Mouse (Mus musculus) embryonic facial prominence, embryonic 15.5 days (tissue): ENCODE measurements around the gene Elovl7. TPM values are rescaled to one million over a fixed set of nuclear protein-coding genes. Genes with fewer than 3 reads are reported as not detected.

Experiments used
- ATAC-seq: fragments of 200-750 bp; cut with Nextera tagmentation; 2 replicates; pipeline ENCODE4 v1.8.0; 2017; ENCODE audit warnings: low read depth, moderate TSS enrichment; ENCODE audit not compliant: insufficient number of reproducible peaks, low FRiP score, low TSS enrichment
- H3K27ac ChIP-seq: fragments of 300-500 bp; sonication (generic); replicated peaks from 2 replicates; pipeline ENCODE4 v1.5.1; 2015; ENCODE audit warnings: mild to moderate bottlenecking, inconsistent platforms
- H3K27me3 ChIP-seq: fragments of 300-500 bp; sonication (generic); 2 replicates; pipeline ENCODE4 v1.6.1; 2015; ENCODE audit warnings: inconsistent platforms
- H3K36me3 ChIP-seq: fragments of 300-500 bp; sonication (generic); 2 replicates; pipeline ENCODE4 v1.6.1; 2015; ENCODE audit warnings: mild to moderate bottlenecking, inconsistent platforms
- H3K4me1 ChIP-seq: fragments of 300-500 bp; sonication (generic); 2 replicates; pipeline ENCODE4 v1.6.1; 2015; ENCODE audit warnings: inconsistent platforms
- H3K4me2 ChIP-seq: fragments of 300-500 bp; sonication (generic); replicated peaks from 2 replicates; pipeline ENCODE4 v1.6.1; 2015; ENCODE audit warnings: mild to moderate bottlenecking, inconsistent platforms
- H3K4me3 ChIP-seq: fragments of 300-500 bp; sonication (generic); replicated peaks from 2 replicates; pipeline ENCODE4 v1.5.1; 2015; ENCODE audit warnings: mild to moderate bottlenecking, inconsistent platforms
- H3K9ac ChIP-seq: fragments of 300-500 bp; sonication (generic); 2 replicates; pipeline ENCODE4 v1.6.1; 2015; ENCODE audit warnings: inconsistent platforms
- H3K9me3 ChIP-seq: fragments of 300-500 bp; sonication (generic); replicated peaks from 2 replicates; pipeline ENCODE4 v1.6.1; 2016; ENCODE audit warnings: inconsistent platforms
- WGBS: fragments of 180-500 bp; shearing (Covaris S2); methylation state at CpG from one replicate; pipeline ENCODE4 v1.1.7; 2015; 5-methylcytosine and 5-hydroxymethylcytosine counted together
- polyA plus RNA-seq: library from polyadenylated mRNA; unstranded; fragments of >200 nt; fragmentation: Nextera tagmentation; extraction: Ambion mirVana; gene quantifications from 2 replicates; pipeline ENCODE4 v1.2.1, GENCODE M21; 2015

Gene Elovl7
- polyA plus RNA-seq, 1 experiment from 2014 or later = 12.3 TPM

DNA sequence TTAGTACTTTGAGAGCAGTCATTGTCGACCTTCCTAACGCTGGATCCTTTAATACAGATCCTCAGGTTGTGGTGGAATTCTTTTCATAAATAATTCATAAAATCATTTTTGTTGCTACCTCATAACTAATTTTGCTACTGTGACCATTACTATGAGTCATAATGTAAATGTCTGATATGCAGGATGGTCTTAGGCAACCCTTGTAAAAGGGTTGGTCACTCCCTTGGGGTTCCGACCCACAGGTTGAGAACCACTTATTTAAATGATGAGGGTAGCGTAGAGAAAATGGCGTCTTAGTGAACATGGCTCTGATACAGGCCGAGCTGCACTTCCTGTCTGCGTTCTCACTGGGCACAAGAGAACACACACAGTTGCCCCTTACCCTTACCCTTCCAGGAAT lies 63.1 kb downstream of the Elovl7 start:
- no peaks in the 10 kb centered on the region for H3K36me3 ChIP-seq
- no peaks in the 10 kb centered on the region for H3K9me3 ChIP-seq
- H3K27ac ChIP-seq = no peak overlapping the region
- no peak overlapping the region for H3K4me3 ChIP-seq
- H3K4me2 ChIP-seq = no peak overlapping the region
- 72% methylated on average over 7 of the region's 7 CpGs for WGBS
- no peak for ATAC-seq
- no peaks in the 10 kb centered on the region for H3K27me3 ChIP-seq
- no peaks in the 10 kb centered on the region for H3K4me1 ChIP-seq
- no peak overlapping the region for H3K9ac ChIP-seq

GRCm38 (mm10) chr13:108278592-108278991 lies 64.4 kb downstream of the Elovl7 start:
- Histone ChIP-seq H3K27me3 (no peaks in the 10 kb centered on the region), H3K9me3 (no peaks in the 10 kb centered on the region), H3K4me1 (no peaks in the 10 kb centered on the region), H3K4me3 (no peak overlapping the region), H3K27ac (no peak overlapping the region), H3K36me3 (no peaks in the 10 kb centered on the region; the same call in 1 of the 2 replicates), H3K9ac (no peak overlapping the region), H3K4me2 (no peak overlapping the region)
- no peak for ATAC-seq
- WGBS = 32% methylated on average over 6 of the region's 6 CpGs

GRCm38 (mm10) chr13:108284312-108284711 lies 70.1 kb downstream of the Elovl7 start:
- ATAC-seq = no peak
- Histone ChIP-seq H3K27ac (no peak overlapping the region), H3K9me3 (no peaks in the 10 kb centered on the region), H3K27me3 (no peaks in the 10 kb centered on the region), H3K9ac (no peak overlapping the region), H3K4me2 (no peak overlapping the region), H3K4me1 (no peaks in the 10 kb centered on the region), H3K4me3 (no peak overlapping the region), H3K36me3 (no peaks in the 10 kb centered on the region; the same call in 1 of the 2 replicates)
- WGBS = 72% methylated on average over 2 of the region's 2 CpGs

DNA sequence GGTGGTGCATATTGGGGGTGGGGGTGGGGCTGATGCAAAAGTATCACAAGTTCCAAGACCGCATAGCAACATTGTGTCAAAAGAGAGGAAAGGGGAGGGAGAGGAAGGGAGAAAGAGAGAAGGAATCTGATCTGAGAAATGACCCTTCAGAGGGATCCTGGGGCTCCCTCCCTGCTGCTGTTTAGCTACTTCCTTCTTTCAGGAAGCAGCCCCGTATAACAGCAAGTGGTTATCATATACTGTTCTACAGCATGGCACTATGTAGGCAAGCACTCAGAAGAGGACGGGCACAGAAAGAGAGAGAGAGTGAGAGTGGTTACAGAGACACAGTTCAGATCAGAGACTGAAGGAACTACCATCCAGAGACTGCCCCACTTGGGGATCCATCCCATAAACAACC lies 73.7 kb downstream of the Elovl7 start:
- Histone ChIP-seq H3K36me3 (no peaks in the 10 kb centered on the region; the same call in 1 of the 2 replicates), H3K27ac (no peak overlapping the region), H3K4me3 (no peak overlapping the region), H3K4me1 (no peaks in the 10 kb centered on the region), H3K9me3 (no peaks in the 10 kb centered on the region), H3K4me2 (no peak overlapping the region), H3K9ac (no peak overlapping the region), H3K27me3 (no peaks in the 10 kb centered on the region)
- 54% methylated on average over 3 of the region's 3 CpGs for WGBS
- no peak for ATAC-seq

GRCm38 (mm10) chr13:108289436-108289835 lies 75.2 kb downstream of the Elovl7 start:
- Histone ChIP-seq H3K27me3 (no peaks in the 10 kb centered on the region), H3K9ac (no peak overlapping the region), H3K36me3 (no peaks in the 10 kb centered on the region), H3K9me3 (no peaks in the 10 kb centered on the region), H3K4me3 (no peak overlapping the region), H3K4me1 (no peaks in the 10 kb centered on the region), H3K4me2 (no peak overlapping the region), H3K27ac (no peak overlapping the region)
- WGBS = 79% methylated on average over 3 of the region's 3 CpGs
- no peak for ATAC-seq

DNA sequence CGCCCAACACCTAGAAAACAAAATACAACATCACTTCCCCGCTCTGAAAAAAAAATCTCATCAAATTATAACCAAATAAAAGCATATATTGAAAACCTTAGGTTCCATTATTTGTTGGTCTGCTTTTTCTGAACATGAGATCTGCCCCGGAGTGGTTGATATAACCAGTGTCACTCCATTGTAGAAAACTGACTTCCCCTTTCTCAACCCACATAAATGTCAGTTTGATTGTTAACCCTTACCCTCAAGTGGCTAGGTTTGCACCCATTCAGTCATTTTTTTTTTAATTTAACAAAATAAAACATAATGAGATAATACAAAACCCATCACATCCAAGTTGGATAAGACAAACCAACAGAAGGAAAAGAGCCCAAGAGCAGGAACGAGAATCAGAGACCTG lies 76.1 kb downstream of the Elovl7 start:
- Histone ChIP-seq H3K4me2 (no peak overlapping the region), H3K4me3 (no peak overlapping the region), H3K4me1 (no peaks in the 10 kb centered on the region), H3K9ac (no peak overlapping the region), H3K27me3 (no peaks in the 10 kb centered on the region), H3K9me3 (no peaks in the 10 kb centered on the region), H3K36me3 (no peaks in the 10 kb centered on the region), H3K27ac (no peak overlapping the region)
- 88% methylated on average over 4 of the region's 4 CpGs for WGBS
- no peak for ATAC-seq

- H3K4me1 ChIP-seq = peaks cover 23% of the 10 kb centered on the region
- no peak overlapping the region for H3K9ac ChIP-seq
- H3K4me2 ChIP-seq = peak overlapping the region; percentile 51
- H3K9me3 ChIP-seq = no peaks in the 10 kb centered on the region
- ATAC-seq = peak; percentile 62; the same call in 1 of the 2 replicates
- peak overlapping the region; percentile 35 for H3K4me3 ChIP-seq
- H3K27ac ChIP-seq = peak overlapping the region; percentile 34; the same call in 1 of the 2 replicates
- H3K36me3 ChIP-seq = no peaks in the 10 kb centered on the region
- no peaks in the 10 kb centered on the region for H3K27me3 ChIP-seq
- WGBS = 4% methylated on average over 12 of the region's 12 CpGs
These were observed 83.3 kb downstream of the Elovl7 start for GRCm38 (mm10) chr13:108297350-108298093.

DNA sequence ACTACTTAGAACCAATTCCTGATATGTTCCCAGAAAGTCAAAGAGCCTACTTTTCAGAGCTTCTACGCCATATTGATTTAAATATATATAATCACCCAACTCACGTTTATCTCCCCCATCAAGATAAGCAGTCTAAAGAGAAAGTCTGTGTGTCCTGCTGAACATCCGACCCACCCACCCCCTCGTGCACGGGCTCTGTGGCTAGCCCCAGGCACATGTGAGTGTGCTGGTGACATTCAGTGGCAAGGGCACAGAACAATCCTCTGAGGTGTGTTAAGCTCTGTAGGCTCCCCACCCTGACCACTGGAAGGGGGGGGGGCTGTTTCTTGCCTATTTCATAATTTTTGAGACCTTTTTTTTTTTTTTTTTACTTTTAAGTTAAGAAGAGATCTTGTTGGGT lies 84.0 kb downstream of the Elovl7 start:
- WGBS = 38% methylated on average over 5 of the region's 5 CpGs
- Histone ChIP-seq H3K4me2 (no peak overlapping the region), H3K4me1 (peaks cover 23% of the 10 kb centered on the region), H3K9ac (no peak overlapping the region), H3K27ac (no peak overlapping the region), H3K36me3 (no peaks in the 10 kb centered on the region), H3K4me3 (no peak overlapping the region), H3K9me3 (no peaks in the 10 kb centered on the region), H3K27me3 (no peaks in the 10 kb centered on the region)
- ATAC-seq = no peak

DNA sequence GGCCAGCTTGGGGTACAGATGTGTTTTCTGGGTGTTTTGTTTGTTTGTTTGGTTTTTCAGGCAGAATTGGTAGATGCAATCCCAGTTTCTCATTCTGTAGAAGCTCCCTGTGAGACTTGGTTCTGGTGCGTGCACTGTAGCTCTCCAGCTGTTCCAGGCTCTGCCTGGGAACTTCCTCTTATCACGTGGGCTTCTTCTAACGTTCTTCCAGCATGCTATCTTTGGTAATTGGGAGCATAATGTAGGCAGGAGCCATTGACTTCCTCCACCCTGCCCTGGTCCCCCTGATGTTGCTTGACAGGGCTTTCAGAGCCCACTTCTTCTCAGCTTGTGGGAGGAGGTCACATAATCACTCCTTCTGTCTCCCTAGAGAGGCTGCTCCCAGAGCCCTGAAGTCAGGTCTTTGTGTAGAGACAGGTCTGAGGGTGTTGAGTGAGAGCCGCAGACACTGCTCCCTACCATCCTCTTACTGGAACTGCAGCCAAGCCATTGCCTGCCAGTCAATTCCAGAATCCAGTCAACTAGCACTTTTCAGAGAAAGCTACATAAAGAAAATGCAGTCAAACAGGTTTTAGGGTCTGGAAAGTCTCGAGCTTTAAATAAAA lies 86.2 kb downstream of the Elovl7 start:
- 0 out of 2 replicates have a peak overlapping the region, but pooled peaks have one; percentile 34 for H3K27ac ChIP-seq
- H3K27me3 ChIP-seq = no peaks in the 10 kb centered on the region
- no peaks in the 10 kb centered on the region for H3K36me3 ChIP-seq
- no peak overlapping the region for H3K9ac ChIP-seq
- no peak overlapping the region for H3K4me3 ChIP-seq
- H3K4me2 ChIP-seq = no peak overlapping the region
- no peak for ATAC-seq
- H3K9me3 ChIP-seq = no peaks in the 10 kb centered on the region
- WGBS = 19% methylated on average over 5 of the region's 5 CpGs
- peaks cover 23% of the 10 kb centered on the region for H3K4me1 ChIP-seq

DNA sequence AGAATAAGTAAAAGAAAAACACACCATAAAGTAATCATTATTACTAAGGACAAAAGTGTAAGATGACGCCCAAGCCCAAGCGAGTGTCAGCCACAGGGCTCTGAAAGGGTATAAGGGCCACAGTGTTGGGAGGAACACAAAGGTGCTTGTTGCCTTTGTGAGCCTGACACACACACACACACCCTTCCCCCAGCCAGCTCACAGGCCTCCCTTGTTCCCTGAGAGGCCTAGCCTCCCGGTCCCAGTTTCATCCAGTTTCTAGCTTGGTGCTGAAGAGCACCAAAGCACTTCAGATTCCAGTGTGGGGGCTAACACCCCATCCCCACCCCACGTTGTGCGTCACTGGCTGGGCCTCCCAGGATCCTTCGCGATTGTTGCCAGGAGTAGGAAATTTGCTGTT lies 87.2 kb downstream of the Elovl7 start:
- no peak overlapping the region for H3K27ac ChIP-seq
- H3K9me3 ChIP-seq = no peaks in the 10 kb centered on the region
- no peaks in the 10 kb centered on the region for H3K27me3 ChIP-seq
- no peak for ATAC-seq
- no peak overlapping the region for H3K4me2 ChIP-seq
- no peak overlapping the region for H3K9ac ChIP-seq
- H3K4me3 ChIP-seq = no peak overlapping the region
- H3K36me3 ChIP-seq = no peaks in the 10 kb centered on the region
- WGBS = 23% methylated on average over 7 of the region's 7 CpGs
- H3K4me1 ChIP-seq = peaks cover 23% of the 10 kb centered on the region

- ATAC-seq = no peak
- whole genome bisulfite sequencing = 61% methylated on average over 7 of the region's 7 CpGs
- Histone ChIP-seq H3K9me3 (no peaks in the 10 kb centered on the region), H3K4me1 (peaks cover 12% of the 10 kb centered on the region), H3K4me2 (no peak overlapping the region), H3K4me3 (no peak overlapping the region), H3K27ac (no peak overlapping the region), H3K27me3 (no peaks in the 10 kb centered on the region), H3K9ac (no peak overlapping the region), H3K36me3 (no peaks in the 10 kb centered on the region)
These were observed 88.9 kb downstream of the Elovl7 start for GRCm38 (mm10) chr13:108302957-108303675.
